Mouse (Mus musculus): Measurements from ENCODE around the gene Camk2d. TPM values are rescaled to one million over a fixed set of nuclear protein-coding genes. Genes with fewer than 3 reads are reported as not detected.

The Camk2d gene
- 6.9 and 7.4 TPM in 2 replicates for polyA plus RNA-seq (2015; fragmentation: Nextera tagmentation; extraction: Ambion mirVana)

- H3K4me2 ChIP-seq (ENCODE audit: low read depth, low read length): peak within 1 kb of the TSS; percentile 87
- H3K4me3 ChIP-seq (ENCODE audit: low read depth, low read length): peak within 1 kb of the TSS; percentile 73
- no peaks in the 10 kb centered on the region for H3K27me3 ChIP-seq (ENCODE audit: insufficient read depth, low read length)
- H3K9ac ChIP-seq (replicated peaks): peak within 1 kb of the TSS; percentile 74
- DNase-seq (peak; percentile 95), ATAC-seq (peak; percentile 91)
- H3K27ac ChIP-seq (ENCODE audit: low read depth): peak within 1 kb of the TSS; percentile 97
- peaks cover 4% of the 10 kb centered on the region for H3K4me1 ChIP-seq (ENCODE audit: insufficient read depth)
- TF ChIP-seq CTCF (IDR thresholded peaks at IDR 0.05; ENCODE audit: low read depth) (no peak), EP300 (IDR thresholded peaks at IDR 0.05; ENCODE audit: low read depth) (peak; percentile 77; the same call in 1 of the 2 replicates)
- 0 out of 2 replicates have a peak, but pooled peaks cover 3% of the 10 kb centered on the region for H3K36me3 ChIP-seq (replicated peaks; ENCODE audit: insufficient read depth, low read length)
- H3K9me3 ChIP-seq (ENCODE audit: low read length): no peaks in the 10 kb centered on the region
- 0% methylated on average over 16 of the region's 16 CpGs for WGBS (ENCODE audit: insufficient replicate concordance)
Measured at GRCm38 (mm10) chr3:126596086-126596485, at the start of gene Camk2d. TSS of gene Camk2d (plus strand) at chr3:126596302.

GRCm38 (mm10) chr3:126547941-126548340 lies 48.2 kb upstream of the Camk2d start:
- Histone ChIP-seq H3K4me3 (ENCODE audit: low read depth, low read length) (no peak overlapping the region), H3K9me3 (ENCODE audit: low read length) (no peaks in the 10 kb centered on the region), H3K9ac (replicated peaks) (no peak overlapping the region), H3K27me3 (ENCODE audit: insufficient read depth, low read length) (no peaks in the 10 kb centered on the region), H3K4me2 (ENCODE audit: low read depth, low read length) (no peak overlapping the region), H3K27ac (ENCODE audit: low read depth) (no peak overlapping the region), H3K36me3 (replicated peaks; ENCODE audit: insufficient read depth, low read length) (no peaks in the 10 kb centered on the region), H3K4me1 (ENCODE audit: insufficient read depth) (no peaks in the 10 kb centered on the region)
- TF ChIP-seq CTCF (IDR thresholded peaks at IDR 0.05; ENCODE audit: low read depth): no peak
- no peak for TF ChIP-seq EP300 (IDR thresholded peaks at IDR 0.05; ENCODE audit: low read depth)
- no peak for DNase-seq
- ATAC-seq: no peak

- no peaks in the 10 kb centered on the region for H3K9me3 ChIP-seq (ENCODE audit: low read length)
- ATAC-seq (no peak), DNase-seq (no peak)
- no peaks in the 10 kb centered on the region for H3K4me1 ChIP-seq (ENCODE audit: insufficient read depth)
- no peak overlapping the region for H3K27ac ChIP-seq (ENCODE audit: low read depth)
- 69% methylated on average over 2 of the region's 2 CpGs for WGBS (ENCODE audit: insufficient replicate concordance)
- H3K9ac ChIP-seq (replicated peaks): no peak overlapping the region
- H3K4me3 ChIP-seq (ENCODE audit: low read depth, low read length): no peak overlapping the region
- H3K27me3 ChIP-seq (ENCODE audit: insufficient read depth, low read length): no peaks in the 10 kb centered on the region
- TF ChIP-seq CTCF (IDR thresholded peaks at IDR 0.05; ENCODE audit: low read depth) (no peak), EP300 (IDR thresholded peaks at IDR 0.05; ENCODE audit: low read depth) (no peak)
- H3K36me3 ChIP-seq (replicated peaks; ENCODE audit: insufficient read depth, low read length): no peaks in the 10 kb centered on the region
- H3K4me2 ChIP-seq (ENCODE audit: low read depth, low read length): no peak overlapping the region
Measured at GRCm38 (mm10) chr3:126563646-126564045, 32.5 kb upstream of the Camk2d start.

- Histone ChIP-seq H3K36me3 (replicated peaks; ENCODE audit: insufficient read depth, low read length) (no peaks in the 10 kb centered on the region), H3K4me3 (ENCODE audit: low read depth, low read length) (no peak overlapping the region), H3K4me2 (ENCODE audit: low read depth, low read length) (no peak overlapping the region), H3K9ac (replicated peaks) (no peak overlapping the region), H3K27ac (ENCODE audit: low read depth) (no peak overlapping the region), H3K4me1 (ENCODE audit: insufficient read depth) (no peaks in the 10 kb centered on the region), H3K9me3 (ENCODE audit: low read length) (no peaks in the 10 kb centered on the region), H3K27me3 (ENCODE audit: insufficient read depth, low read length) (no peaks in the 10 kb centered on the region)
- TF ChIP-seq CTCF (IDR thresholded peaks at IDR 0.05; ENCODE audit: low read depth): no peak
- no peak for TF ChIP-seq EP300 (IDR thresholded peaks at IDR 0.05; ENCODE audit: low read depth)
- no peak for ATAC-seq
- WGBS (ENCODE audit: insufficient replicate concordance): 75% methylated on average over 1 of the region's 1 CpGs
- DNase-seq: no peak
Measured at GRCm38 (mm10) chr3:126570628-126571027, 25.5 kb upstream of the Camk2d start.

GRCm38 (mm10) chr3:126572915-126573314 lies 23.2 kb upstream of the Camk2d start:
- DNase-seq (no peak), ATAC-seq (no peak)
- TF ChIP-seq EP300 (IDR thresholded peaks at IDR 0.05; ENCODE audit: low read depth) (no peak), CTCF (IDR thresholded peaks at IDR 0.05; ENCODE audit: low read depth) (no peak)
- H3K27ac ChIP-seq (ENCODE audit: low read depth): no peak overlapping the region
- no peaks in the 10 kb centered on the region for H3K27me3 ChIP-seq (ENCODE audit: insufficient read depth, low read length)
- no peaks in the 10 kb centered on the region for H3K9me3 ChIP-seq (ENCODE audit: low read length)
- no peaks in the 10 kb centered on the region for H3K4me1 ChIP-seq (ENCODE audit: insufficient read depth)
- WGBS (ENCODE audit: insufficient replicate concordance): 48% methylated on average over 5 of the region's 5 CpGs
- H3K36me3 ChIP-seq (replicated peaks; ENCODE audit: insufficient read depth, low read length): no peaks in the 10 kb centered on the region
- H3K4me2 ChIP-seq (ENCODE audit: low read depth, low read length): no peak overlapping the region
- no peak overlapping the region for H3K4me3 ChIP-seq (ENCODE audit: low read depth, low read length)
- no peak overlapping the region for H3K9ac ChIP-seq (replicated peaks)

- H3K27ac ChIP-seq (ENCODE audit: low read depth): no peak overlapping the region
- no peak overlapping the region for H3K9ac ChIP-seq (replicated peaks)
- H3K36me3 ChIP-seq (replicated peaks; ENCODE audit: insufficient read depth, low read length): no peaks in the 10 kb centered on the region
- H3K4me3 ChIP-seq (ENCODE audit: low read depth, low read length): no peak overlapping the region
- no peak overlapping the region for H3K4me2 ChIP-seq (ENCODE audit: low read depth, low read length)
- no peaks in the 10 kb centered on the region for H3K9me3 ChIP-seq (ENCODE audit: low read length)
- no peaks in the 10 kb centered on the region for H3K27me3 ChIP-seq (ENCODE audit: insufficient read depth, low read length)
- H3K4me1 ChIP-seq (ENCODE audit: insufficient read depth): no peaks in the 10 kb centered on the region
- ATAC-seq (no peak), DNase-seq (peak; percentile 14)
- 50% methylated on average over 2 of the region's 2 CpGs for WGBS (ENCODE audit: insufficient replicate concordance)
- TF ChIP-seq CTCF (IDR thresholded peaks at IDR 0.05; ENCODE audit: low read depth): peak; percentile 65
- TF ChIP-seq EP300 (IDR thresholded peaks at IDR 0.05; ENCODE audit: low read depth): no peak
Measured at GRCm38 (mm10) chr3:126575927-126576326, 20.2 kb upstream of the Camk2d start.

- WGBS (ENCODE audit: insufficient replicate concordance): 83% methylated on average over 3 of the region's 3 CpGs
- Histone ChIP-seq H3K36me3 (replicated peaks; ENCODE audit: insufficient read depth, low read length) (no peaks in the 10 kb centered on the region), H3K27ac (ENCODE audit: low read depth) (no peak overlapping the region), H3K9me3 (ENCODE audit: low read length) (no peaks in the 10 kb centered on the region), H3K27me3 (ENCODE audit: insufficient read depth, low read length) (no peaks in the 10 kb centered on the region), H3K4me1 (ENCODE audit: insufficient read depth) (no peaks in the 10 kb centered on the region), H3K4me3 (ENCODE audit: low read depth, low read length) (no peak overlapping the region), H3K4me2 (ENCODE audit: low read depth, low read length) (no peak overlapping the region), H3K9ac (replicated peaks) (no peak overlapping the region)
- DNase-seq (no peak), ATAC-seq (no peak)
- TF ChIP-seq CTCF (IDR thresholded peaks at IDR 0.05; ENCODE audit: low read depth) (no peak), EP300 (IDR thresholded peaks at IDR 0.05; ENCODE audit: low read depth) (no peak)
Measured at GRCm38 (mm10) chr3:126586134-126586533, 10.0 kb upstream of the Camk2d start.

Data from liver, postnatal 0 days (tissue).